Mouse (Mus musculus) spleen, adult 2 months (tissue): Measurements from ENCODE around the gene Pde1c.

Source experiments
- CTCF ChIP-seq: fragments of 200-500 bp; IDR thresholded peaks from 2 replicates; pipeline ENCODE4 v1.5.1; 2011; ENCODE audit warnings: mild to moderate bottlenecking, inconsistent platforms; ENCODE audit not compliant: insufficient read depth, insufficient read length, insufficient replicate concordance; ENCODE audit errors: extremely low read depth
- POLR2A ChIP-seq: fragments of 200-500 bp; IDR thresholded peaks from 2 replicates; pipeline ENCODE4 v1.6.1; 2011; ENCODE audit warnings: low read depth, low read length, inconsistent platforms

- TF ChIP-seq POLR2A (no peak), CTCF (no peak)
Measured at GRCm38 (mm10) chr6:56049104-56049503, 519.8 kb downstream of the Pde1c start.
